Mouse (Mus musculus) liver, embryonic 14.5 days (tissue): Measurements from ENCODE around the gene Sardh.

ENCODE experiments used
- CTCF ChIP-seq: IDR thresholded peaks from 2 replicates; pipeline ENCODE4 v1.5.1; 2016; ENCODE audit warnings: antibody characterized with exemption, low read depth, control low read depth
- EP300 ChIP-seq: IDR thresholded peaks from 2 replicates; pipeline ENCODE4 v1.6.1; 2016; ENCODE audit warnings: antibody characterized with exemption, low read depth

- no peak for TF ChIP-seq EP300
- no peak for TF ChIP-seq CTCF
Observed at GRCm38 (mm10) chr2:27162656-27163055, 85.5 kb downstream of the Sardh start.
